Mouse (Mus musculus): Measurements from ENCODE around the gene Mpp6. TPM values are rescaled to one million over a fixed set of nuclear protein-coding genes. Genes with fewer than 3 reads are reported as not detected.

The Mpp6 gene
- polyA plus RNA-seq, 1 experiment = 9.7 TPM

- H3K36me3 ChIP-seq (replicated peaks; ENCODE audit: low read length) = no peaks in the 10 kb centered on the region
- H3K4me3 ChIP-seq (replicated peaks) = peak overlapping the region; percentile 95
- no peaks in the 10 kb centered on the region for H3K9me3 ChIP-seq
- H3K4me1 ChIP-seq = peaks cover 25% of the 10 kb centered on the region
- TF ChIP-seq FLI1 (IDR thresholded peaks at IDR 0.05; ENCODE audit: low read length) (no peak), GATA1 (IDR thresholded peaks at IDR 0.05; ENCODE audit: borderline replicate concordance, low read length) (no peak)
- peaks cover 18% of the 10 kb centered on the region for H3K27me3 ChIP-seq (replicated peaks)
Measured at GRCm38 (mm10) chr6:50109201-50109756, 762 bp upstream of the Mpp6 start.

DNA sequence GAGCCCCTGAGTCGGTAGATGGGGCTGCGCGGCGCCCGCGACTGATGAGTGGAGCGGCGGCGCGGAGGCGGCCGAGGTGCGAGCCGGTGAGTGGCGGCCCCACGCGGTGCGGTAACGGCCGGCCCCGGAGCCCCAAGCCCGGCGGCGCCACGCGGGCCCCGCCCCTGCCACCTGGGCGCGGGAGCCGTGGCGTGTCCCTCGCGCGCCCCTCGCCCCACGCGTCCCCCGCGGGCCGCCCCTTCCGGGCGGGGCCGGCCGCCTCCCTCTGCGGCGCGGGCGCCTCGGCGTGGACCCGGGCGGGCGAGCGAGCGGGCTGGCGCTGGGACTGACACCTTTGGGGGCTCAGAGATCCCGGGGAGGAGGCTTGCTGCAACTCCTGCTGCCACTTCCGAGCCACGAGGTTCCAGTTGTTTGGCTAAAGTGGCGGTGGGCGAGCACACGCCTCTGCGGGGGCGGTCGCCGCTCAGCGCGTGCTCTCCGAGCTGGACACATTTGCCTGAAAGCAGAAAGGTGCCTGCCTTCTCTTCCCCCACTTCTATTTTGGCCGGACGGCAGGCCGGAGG, 419 bp downstream of the Mpp6 start:
- Histone ChIP-seq H3K36me3 (replicated peaks; ENCODE audit: low read length) (no peaks in the 10 kb centered on the region), H3K9me3 (no peaks in the 10 kb centered on the region), H3K4me3 (replicated peaks) (peak overlapping the region; percentile 95), H3K4me1 (peaks cover 35% of the 10 kb centered on the region), H3K27me3 (replicated peaks) (peaks cover 17% of the 10 kb centered on the region)
- no peak for TF ChIP-seq GATA1 (IDR thresholded peaks at IDR 0.05; ENCODE audit: borderline replicate concordance, low read length)
- TF ChIP-seq FLI1 (IDR thresholded peaks at IDR 0.05; ENCODE audit: low read length) = no peak

DNA sequence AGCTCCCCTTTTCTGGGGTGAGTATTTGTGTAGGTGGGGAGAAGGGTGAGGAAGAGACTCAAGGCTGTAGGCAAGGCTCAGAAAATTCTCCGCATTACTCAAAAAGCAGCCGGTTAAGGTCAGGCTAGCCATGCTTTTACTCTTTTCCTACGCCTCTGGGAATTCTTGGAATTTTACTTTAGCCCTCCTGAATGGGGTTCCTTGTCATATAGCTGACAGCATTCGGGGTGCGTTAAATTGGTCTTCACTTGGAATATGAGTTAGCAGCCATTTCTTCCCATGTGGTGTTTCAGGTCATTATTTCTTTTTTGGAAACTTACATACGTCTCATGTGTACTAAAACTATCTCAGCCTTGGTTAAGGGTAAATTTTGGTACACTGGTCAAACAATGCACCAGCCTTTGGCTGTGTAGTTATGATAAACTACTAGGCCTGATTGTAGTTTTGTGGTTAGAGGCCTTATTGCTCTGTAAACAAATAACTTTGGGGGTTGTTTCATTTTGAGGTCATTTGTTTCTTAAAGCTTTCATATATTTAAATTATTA, 1.1 kb downstream of the Mpp6 start:
- Histone ChIP-seq H3K4me1 (peaks cover 42% of the 10 kb centered on the region), H3K36me3 (replicated peaks; ENCODE audit: low read length) (peaks cover 3% of the 10 kb centered on the region), H3K9me3 (no peaks in the 10 kb centered on the region), H3K27me3 (replicated peaks) (peaks cover 12% of the 10 kb centered on the region), H3K4me3 (replicated peaks) (peak overlapping the region; percentile 95)
- no peak for TF ChIP-seq FLI1 (IDR thresholded peaks at IDR 0.05; ENCODE audit: low read length)
- no peak for TF ChIP-seq GATA1 (IDR thresholded peaks at IDR 0.05; ENCODE audit: borderline replicate concordance, low read length)

DNA sequence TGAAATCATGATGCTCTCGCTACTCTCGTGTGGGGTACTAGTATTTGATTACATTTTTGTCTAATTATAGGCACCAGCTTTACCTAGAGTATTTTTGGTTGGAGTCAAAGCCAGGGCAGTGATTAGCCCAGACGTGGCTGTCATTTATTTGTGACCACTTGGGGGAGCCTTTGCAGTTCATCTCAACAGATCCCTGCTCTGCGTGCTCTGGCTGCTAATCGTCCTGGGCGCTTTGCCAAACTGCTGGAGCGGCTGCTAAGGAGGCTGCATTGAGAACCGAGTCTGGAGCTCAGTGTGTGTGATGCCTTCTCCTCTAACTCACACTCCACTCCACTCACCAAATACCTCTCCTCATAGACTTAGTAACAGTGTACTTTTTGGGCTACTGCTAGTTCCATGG, 2.7 kb downstream of the Mpp6 start:
- H3K36me3 ChIP-seq (replicated peaks; ENCODE audit: low read length) = peaks cover 3% of the 10 kb centered on the region
- peaks cover 58% of the 10 kb centered on the region for H3K4me1 ChIP-seq
- H3K4me3 ChIP-seq (replicated peaks) = peak overlapping the region; percentile 89
- H3K27me3 ChIP-seq (replicated peaks) = peaks cover 12% of the 10 kb centered on the region
- H3K9me3 ChIP-seq = no peaks in the 10 kb centered on the region
- TF ChIP-seq GATA1 (IDR thresholded peaks at IDR 0.05; ENCODE audit: borderline replicate concordance, low read length) (no peak), FLI1 (IDR thresholded peaks at IDR 0.05; ENCODE audit: low read length) (no peak)

DNA sequence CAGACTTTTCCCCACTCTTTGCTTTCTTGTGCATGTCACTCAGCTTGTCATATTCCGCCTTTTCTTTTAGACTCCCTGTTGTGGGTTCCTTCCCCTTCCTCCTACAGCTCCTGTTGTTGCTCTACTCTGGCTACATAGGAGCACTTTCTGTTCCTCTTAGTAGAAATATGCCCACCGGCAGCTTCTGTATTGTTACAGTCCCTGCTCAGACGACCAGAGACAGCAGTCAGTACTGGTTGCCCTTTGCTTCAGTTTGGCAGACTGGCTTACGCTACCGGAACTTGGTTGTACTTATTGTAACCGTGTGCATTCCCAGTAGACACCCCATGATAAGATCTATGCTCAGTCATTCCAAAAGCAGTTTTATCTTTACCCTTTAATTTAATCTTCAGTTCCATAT, 4.2 kb downstream of the Mpp6 start:
- H3K36me3 ChIP-seq (replicated peaks; ENCODE audit: low read length) = peaks cover 5% of the 10 kb centered on the region
- H3K27me3 ChIP-seq (replicated peaks) = peaks cover 2% of the 10 kb centered on the region
- TF ChIP-seq GATA1 (IDR thresholded peaks at IDR 0.05; ENCODE audit: borderline replicate concordance, low read length) (no peak), FLI1 (IDR thresholded peaks at IDR 0.05; ENCODE audit: low read length) (no peak)
- peak overlapping the region; percentile 88 for H3K4me3 ChIP-seq (replicated peaks)
- H3K4me1 ChIP-seq = peaks cover 65% of the 10 kb centered on the region
- H3K9me3 ChIP-seq = no peaks in the 10 kb centered on the region

DNA sequence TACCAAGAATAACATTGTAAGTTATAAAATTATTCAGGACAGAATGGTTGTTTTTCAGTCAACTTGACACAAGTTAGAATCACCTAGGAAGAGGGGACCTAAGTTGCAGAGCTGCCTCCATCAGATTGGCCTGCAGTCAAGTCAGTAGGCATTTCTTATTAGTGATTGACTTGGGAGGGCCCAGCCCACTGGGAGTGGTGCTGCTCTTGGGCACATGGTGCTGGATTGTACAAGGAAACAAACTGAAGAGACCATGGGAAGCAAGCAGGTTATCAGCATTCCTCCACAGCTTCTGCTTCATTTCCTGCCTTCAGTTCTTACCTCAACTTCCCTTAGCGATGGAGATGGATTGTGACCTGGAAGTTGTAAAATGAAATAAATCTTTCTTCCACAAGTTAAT, 10.9 kb downstream of the Mpp6 start:
- peaks cover 37% of the 10 kb centered on the region for H3K36me3 ChIP-seq (replicated peaks; ENCODE audit: low read length)
- H3K27me3 ChIP-seq (replicated peaks) = no peaks in the 10 kb centered on the region
- no peak overlapping the region for H3K4me3 ChIP-seq (replicated peaks)
- peaks cover 8% of the 10 kb centered on the region for H3K9me3 ChIP-seq
- no peak for TF ChIP-seq GATA1 (IDR thresholded peaks at IDR 0.05; ENCODE audit: borderline replicate concordance, low read length)
- TF ChIP-seq FLI1 (IDR thresholded peaks at IDR 0.05; ENCODE audit: low read length) = no peak
- H3K4me1 ChIP-seq = peaks cover 71% of the 10 kb centered on the region

GRCm38 (mm10) chr6:50122835-50123234, 12.8 kb downstream of the Mpp6 start:
- no peaks in the 10 kb centered on the region for H3K27me3 ChIP-seq (replicated peaks)

GRCm38 (mm10) chr6:50124197-50124596, 14.2 kb downstream of the Mpp6 start:
- peaks cover 23% of the 10 kb centered on the region for H3K9me3 ChIP-seq
- H3K4me3 ChIP-seq (replicated peaks) = no peak overlapping the region
- TF ChIP-seq GATA1 (IDR thresholded peaks at IDR 0.05; ENCODE audit: borderline replicate concordance, low read length) (no peak), FLI1 (IDR thresholded peaks at IDR 0.05; ENCODE audit: low read length) (no peak)
- peaks cover 61% of the 10 kb centered on the region for H3K4me1 ChIP-seq
- H3K27me3 ChIP-seq (replicated peaks) = no peaks in the 10 kb centered on the region
- peaks cover 62% of the 10 kb centered on the region for H3K36me3 ChIP-seq (replicated peaks; ENCODE audit: low read length)

More at GRCm38 (mm10) chr6:50122835-50123234, 12.8 kb downstream of the Mpp6 start:
- TF ChIP-seq FLI1 (IDR thresholded peaks at IDR 0.05; ENCODE audit: low read length) = no peak
- TF ChIP-seq GATA1 (IDR thresholded peaks at IDR 0.05; ENCODE audit: borderline replicate concordance, low read length) = no peak
- Histone ChIP-seq H3K9me3 (peaks cover 23% of the 10 kb centered on the region), H3K4me3 (replicated peaks) (no peak overlapping the region), H3K36me3 (replicated peaks; ENCODE audit: low read length) (peaks cover 55% of the 10 kb centered on the region), H3K4me1 (peaks cover 64% of the 10 kb centered on the region)

DNA sequence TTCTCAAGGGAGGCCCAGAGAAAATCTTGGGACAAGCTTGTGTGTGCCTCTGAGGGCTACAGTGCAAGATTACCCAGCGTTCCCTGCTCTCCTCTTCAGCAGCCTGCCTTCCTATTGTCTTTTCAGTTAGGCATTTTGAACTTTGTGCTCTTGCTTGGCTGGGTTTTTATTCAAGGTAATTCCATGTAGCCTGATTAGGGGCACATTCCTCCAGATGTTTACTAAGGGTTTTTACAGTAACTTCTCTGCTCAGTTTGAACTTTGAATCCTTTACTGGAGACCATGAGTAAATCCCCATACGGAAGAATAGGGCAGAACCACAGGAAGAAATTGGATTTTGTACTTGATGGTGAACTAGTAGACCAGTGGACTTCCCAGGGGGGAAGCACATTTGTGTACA, 16.3 kb downstream of the Mpp6 start:
- peaks cover 23% of the 10 kb centered on the region for H3K9me3 ChIP-seq
- TF ChIP-seq FLI1 (IDR thresholded peaks at IDR 0.05; ENCODE audit: low read length) (no peak), GATA1 (IDR thresholded peaks at IDR 0.05; ENCODE audit: borderline replicate concordance, low read length) (no peak)
- H3K4me1 ChIP-seq = peaks cover 60% of the 10 kb centered on the region
- H3K4me3 ChIP-seq (replicated peaks) = no peak overlapping the region
- H3K36me3 ChIP-seq (replicated peaks; ENCODE audit: low read length) = peaks cover 72% of the 10 kb centered on the region
- H3K27me3 ChIP-seq (replicated peaks) = no peaks in the 10 kb centered on the region

DNA sequence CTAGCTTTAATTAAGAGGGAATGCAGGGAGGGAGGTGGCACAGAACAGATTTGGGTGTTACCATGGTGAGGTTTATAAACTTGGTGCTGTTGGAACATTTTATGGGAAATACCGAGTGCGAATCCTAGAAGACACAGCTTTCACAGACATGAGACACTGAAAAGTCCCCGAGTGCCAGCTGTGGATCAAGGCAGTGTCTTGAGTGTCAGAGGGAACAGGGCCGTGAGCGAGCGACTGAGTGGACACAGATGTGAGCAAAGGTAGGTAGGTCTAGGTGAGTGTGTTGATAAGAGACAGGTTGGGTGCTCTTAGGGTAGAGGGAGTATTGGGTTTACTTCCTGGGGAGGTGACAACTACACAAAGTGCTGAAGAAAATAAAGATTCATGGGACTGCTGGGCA, 17.5 kb downstream of the Mpp6 start:
- Histone ChIP-seq H3K36me3 (replicated peaks; ENCODE audit: low read length) (peaks cover 63% of the 10 kb centered on the region), H3K4me1 (peaks cover 49% of the 10 kb centered on the region), H3K4me3 (replicated peaks) (no peak overlapping the region), H3K27me3 (replicated peaks) (no peaks in the 10 kb centered on the region), H3K9me3 (peaks cover 23% of the 10 kb centered on the region)
- TF ChIP-seq GATA1 (IDR thresholded peaks at IDR 0.05; ENCODE audit: borderline replicate concordance, low read length) (no peak), FLI1 (IDR thresholded peaks at IDR 0.05; ENCODE audit: low read length) (no peak)

Measured in megakaryocyte, embryonic 14.5 days (primary cell).